Mouse (Mus musculus): ENCODE measurements around the gene Zdhhc13. TPM values are rescaled to one million over a fixed set of nuclear protein-coding genes. Genes with fewer than 3 reads are reported as not detected.
A peak's percentile ranks its signal among the peaks of the same experiment; 100 is the strongest.

Gene Zdhhc13
- polyA plus RNA-seq, 1 experiment = 22.8 TPM

GRCm38 (mm10) chr7:48867576-48867975, 78.8 kb downstream of the Zdhhc13 start:
- 85% methylated on average over 18 of the region's 18 CpGs for WGBS
- DNase-seq (ENCODE audit: low read depth, low spot score) = no peak

- no peak for DNase-seq (ENCODE audit: low read depth, low spot score)
- 83% methylated on average over 6 of the region's 6 CpGs for WGBS
These were observed 81.3 kb downstream of the Zdhhc13 start for GRCm38 (mm10) chr7:48870144-48870543.

- 91% methylated on average over 21 of the region's 21 CpGs for WGBS
- DNase-seq (ENCODE audit: low read depth, low spot score) = no peak
These were observed 81.9 kb downstream of the Zdhhc13 start for GRCm38 (mm10) chr7:48870579-48871180.

- 79% methylated on average over 11 of the region's 11 CpGs for WGBS
- DNase-seq (ENCODE audit: low read depth, low spot score) = no peak
These were observed 82.5 kb downstream of the Zdhhc13 start for GRCm38 (mm10) chr7:48871292-48871691.

GRCm38 (mm10) chr7:48875096-48875495, 86.3 kb downstream of the Zdhhc13 start:
- 91% methylated on average over 14 of the region's 14 CpGs for WGBS
- no peak for DNase-seq (ENCODE audit: low read depth, low spot score)

- DNase-seq (ENCODE audit: low read depth, low spot score) = peak; percentile 42
- 52% methylated on average over 4 of the region's 4 CpGs for WGBS
These were observed 87.7 kb downstream of the Zdhhc13 start for GRCm38 (mm10) chr7:48876526-48876925.

Other genes starting within 250 kb of the Zdhhc13 start
- not detected in 2 replicates for gene Mrgprb2, start 230.9 kb upstream of the Zdhhc13 start, polyA plus RNA-seq (2012; rRNA removed)
- gene Mrgprb3, start 145.2 kb upstream of the Zdhhc13 start, polyA plus RNA-seq (2012; rRNA removed) = not detected in 2 replicates
- gene Csrp3, start 59.0 kb downstream of the Zdhhc13 start, polyA plus RNA-seq (2012; rRNA removed) = not detected in 2 replicates
- 7.4 and 12.1 TPM in 2 replicates for gene E2f8, start 92.6 kb downstream of the Zdhhc13 start, polyA plus RNA-seq (2012; rRNA removed)
- gene Nav2, start 119.7 kb downstream of the Zdhhc13 start, polyA plus RNA-seq (2012; rRNA removed) = 4.4 and 5.9 TPM in 2 replicates

Data from large intestine, adult 2 months (tissue).